8 mouse cellular contexts compared by ENCODE assay signal in genomic region chr10:81082168-81082960, GRCm38 (mm10). TPM values are rescaled to one million over a fixed set of nuclear protein-coding genes. Genes with fewer than 3 reads are reported as not detected.
A peak's percentile ranks its signal among the peaks of the same experiment; 100 is the strongest.
DNase-seq lines count a peak whose midpoint lies in the region; ATAC-seq lines count a peak whose summit lies in the region.

No protein-coding gene starts in this region.

- intact Hi-C loops in gastrocnemius, postnatal 36 days (cut with DNase I), result loop anchor here (2.0 kb wide), 1 partner anchor 84 kb away; no protein-coding TSS in a partner anchor

- ATAC-seq in midbrain, embryonic 13.5 days, result peak; percentile 71

- WGBS in limb, embryonic 10.5 days, result 84% methylated on average over 7 of the region's 7 CpGs
- 84% methylated on average over 7 of the region's 7 CpGs for WGBS in midbrain, embryonic 13.5 days

- no peak overlapping the region for H3K4me3 ChIP-seq in limb, embryonic 10.5 days
- no peak overlapping the region for H3K4me3 ChIP-seq in midbrain, embryonic 13.5 days (replicated peaks)

- no peaks in the 10 kb centered on the region for H3K4me1 ChIP-seq in limb, embryonic 10.5 days
- no peaks in the 10 kb centered on the region for H3K4me1 ChIP-seq in midbrain, embryonic 13.5 days (replicated peaks)

- H3K9ac ChIP-seq in midbrain, embryonic 13.5 days (replicated peaks), result no peak overlapping the region

- H3K36me3 ChIP-seq in limb, embryonic 10.5 days, result peaks cover 63% of the 10 kb centered on the region
- peaks cover 59% of the 10 kb centered on the region for H3K36me3 ChIP-seq in midbrain, embryonic 13.5 days

- H3K4me2 ChIP-seq in midbrain, embryonic 13.5 days (replicated peaks), result no peak overlapping the region

- peak; percentile 46 to 63 for DNase-seq in urinary bladder, adult 18-20 months (ENCODE audit: low spot score in 2 of 2)
- no peak for DNase-seq in urinary bladder, postnatal 10 days (ENCODE audit: low spot score)
- peak; percentile 83 for DNase-seq in embryo, embryonic 10.5 days (ENCODE audit: low spot score)
- peak; percentile 42 to 66 for DNase-seq in gastrocnemius, postnatal 36 days
- DNase-seq in kidney, adult 11 months, result peak; percentile 59
- peak; percentile 67 for DNase-seq in limb, embryonic 10.5 days (ENCODE audit: low spot score)
- peak; percentile 41 to 81 for DNase-seq in spleen, adult 18-20 months

- no peak overlapping the region for H3K27ac ChIP-seq in limb, embryonic 10.5 days
- H3K27ac ChIP-seq in midbrain, embryonic 13.5 days, result no peak overlapping the region

- H3K9me3 ChIP-seq in limb, embryonic 10.5 days (replicated peaks), result no peaks in the 10 kb centered on the region
- H3K9me3 ChIP-seq in midbrain, embryonic 13.5 days, result no peaks in the 10 kb centered on the region

- H3K27me3 ChIP-seq in limb, embryonic 10.5 days (ENCODE audit: low read depth, poor library complexity, severe bottlenecking), result no peaks in the 10 kb centered on the region
- H3K27me3 ChIP-seq in midbrain, embryonic 13.5 days, result no peaks in the 10 kb centered on the region

RNA-seq across cellular contexts. Expression of gene Thop1, which starts 12.5 kb away (rescaled TPM):
- 10 to 100 TPM; 20.3 to 24.9 TPM for total RNA-seq in gastrocnemius, postnatal 36 days (2021)
- 113 and 128 TPM in 2 replicates for polyA plus RNA-seq in limb, embryonic 10.5 days (2016; fragmentation: Nextera tagmentation; extraction: Ambion mirVana)
- 44.9 and 48.5 TPM in 2 replicates for polyA plus RNA-seq in midbrain, embryonic 13.5 days (2015; fragmentation: Nextera tagmentation; extraction: Ambion mirVana)

RNA-seq across cellular contexts. Expression of gene Creb3l3, which starts 16.3 kb away (rescaled TPM):
- total RNA-seq in gastrocnemius, postnatal 36 days (2021), result under 1 TPM in 1 of 2 experiments, not detected in 1; 0.23 TPM
- polyA plus RNA-seq in limb, embryonic 10.5 days (2016; fragmentation: Nextera tagmentation; extraction: Ambion mirVana), result 0.58 and 0.66 TPM in 2 replicates
- 0.12 and 0.20 TPM in 2 replicates for polyA plus RNA-seq in midbrain, embryonic 13.5 days (2015; fragmentation: Nextera tagmentation; extraction: Ambion mirVana)

RNA-seq across cellular contexts. Expression of gene Sgta, which starts 22.4 kb away (rescaled TPM):
- total RNA-seq in gastrocnemius, postnatal 36 days (2021), result 10 to 100 TPM; 86.2 to 89.5 TPM
- 284 and 291 TPM in 2 replicates for polyA plus RNA-seq in limb, embryonic 10.5 days (2016; fragmentation: Nextera tagmentation; extraction: Ambion mirVana)
- polyA plus RNA-seq in midbrain, embryonic 13.5 days (2015; fragmentation: Nextera tagmentation; extraction: Ambion mirVana), result 316 and 322 TPM in 2 replicates

RNA-seq across cellular contexts. Expression of gene Map2k2, which starts 23.4 kb away (rescaled TPM):
- total RNA-seq in gastrocnemius, postnatal 36 days (2021), result 100 to 1,000 TPM; 160 to 174 TPM
- polyA plus RNA-seq in limb, embryonic 10.5 days (2016; fragmentation: Nextera tagmentation; extraction: Ambion mirVana), result 244 and 245 TPM in 2 replicates
- 220 and 243 TPM in 2 replicates for polyA plus RNA-seq in midbrain, embryonic 13.5 days (2015; fragmentation: Nextera tagmentation; extraction: Ambion mirVana)

RNA-seq across cellular contexts. Expression of gene Slc39a3, which starts 45.1 kb away (rescaled TPM):
- total RNA-seq in gastrocnemius, postnatal 36 days (2021), result 10 to 100 TPM; 11.7 to 12.0 TPM
- 10.9 and 14.7 TPM in 2 replicates for polyA plus RNA-seq in limb, embryonic 10.5 days (2016; fragmentation: Nextera tagmentation; extraction: Ambion mirVana)
- 43.5 and 45.7 TPM in 2 replicates for polyA plus RNA-seq in midbrain, embryonic 13.5 days (2015; fragmentation: Nextera tagmentation; extraction: Ambion mirVana)
